Mouse (Mus musculus) hindbrain, postnatal 0 days (tissue): Measurements from ENCODE around the gene Pla2g2c. TPM values are rescaled to one million over a fixed set of nuclear protein-coding genes. Genes with fewer than 3 reads are reported as not detected.

Source experiments
- ATAC-seq: fragments of 200-750 bp; cut with Nextera tagmentation; 2 replicates; pipeline ENCODE4 v1.8.0; 2017; ENCODE audit warnings: mild to moderate bottlenecking, moderate TSS enrichment, moderate library complexity
- DNase-seq: peaks from one replicate; pipeline ENCODE4 v3.0.0-alpha.2; 2015; ENCODE audit warnings: low spot score
- H3K27ac ChIP-seq: fragments of 300-500 bp; sonication (generic); 2 replicates; pipeline ENCODE4 v1.5.1; 2014; ENCODE audit warnings: mild to moderate bottlenecking
- H3K27me3 ChIP-seq: fragments of 300-500 bp; sonication (generic); 2 replicates; pipeline ENCODE4 v1.6.1; 2014; ENCODE audit warnings: low read length, mixed read lengths; ENCODE audit not compliant: insufficient read depth
- H3K36me3 ChIP-seq: fragments of 300-500 bp; sonication (generic); 2 replicates; pipeline ENCODE4 v1.6.1; 2014; ENCODE audit warnings: low read length, mixed read lengths; ENCODE audit not compliant: insufficient read depth
- H3K4me1 ChIP-seq: fragments of 300-500 bp; sonication (generic); 2 replicates; pipeline ENCODE4 v1.6.1; 2014; ENCODE audit warnings: antibody characterized with exemption, low read length, mixed read lengths; ENCODE audit not compliant: insufficient read depth
- H3K4me2 ChIP-seq: fragments of 300-500 bp; sonication (generic); 2 replicates; pipeline ENCODE4 v1.6.1; 2014; ENCODE audit warnings: low read depth, mild to moderate bottlenecking, low read length, moderate library complexity, mixed read lengths
- H3K4me3 ChIP-seq: fragments of 300-500 bp; sonication (generic); 2 replicates; pipeline ENCODE4 v1.5.1; 2014; ENCODE audit warnings: low read length
- H3K9ac ChIP-seq: fragments of 300-500 bp; sonication (generic); replicated peaks from 2 replicates; pipeline ENCODE4 v1.6.1; 2014; ENCODE audit warnings: mild to moderate bottlenecking, low read length, moderate library complexity, mixed read lengths
- H3K9me3 ChIP-seq: fragments of 300-500 bp; sonication (generic); 2 replicates; pipeline ENCODE4 v1.6.1; 2016; ENCODE audit warnings: low read length, mixed read lengths
- CTCF ChIP-seq: IDR thresholded peaks from 2 replicates; pipeline ENCODE4 v1.5.1; 2016; ENCODE audit warnings: antibody characterized with exemption, control low read depth, low read depth
- WGBS: fragments of 180-500 bp; shearing (Covaris S2); extraction: QIAGEN DNeasy Blood & Tissue Kit; methylation state at CpG from one replicate; pipeline ENCODE4 v1.1.7; 2014; 5-methylcytosine and 5-hydroxymethylcytosine counted together
- polyA plus RNA-seq: library from polyadenylated mRNA; unstranded; fragments of >200 nt; fragmentation: Nextera tagmentation; extraction: Ambion mirVana; gene quantifications from 2 replicates; pipeline ENCODE4 v1.2.1, GENCODE M21; 2015
- total RNA-seq: library from RNA; depleted of rRNA; stranded (reverse); fragments of >200 nt; gene quantifications from 2 replicates; pipeline ENCODE4 v1.2.3, GENCODE M21; 2014

Pla2g2c gene
- total and polyA plus RNA-seq, 2 experiments from 2014 or later = 0.26 to 0.93 TPM

DNA sequence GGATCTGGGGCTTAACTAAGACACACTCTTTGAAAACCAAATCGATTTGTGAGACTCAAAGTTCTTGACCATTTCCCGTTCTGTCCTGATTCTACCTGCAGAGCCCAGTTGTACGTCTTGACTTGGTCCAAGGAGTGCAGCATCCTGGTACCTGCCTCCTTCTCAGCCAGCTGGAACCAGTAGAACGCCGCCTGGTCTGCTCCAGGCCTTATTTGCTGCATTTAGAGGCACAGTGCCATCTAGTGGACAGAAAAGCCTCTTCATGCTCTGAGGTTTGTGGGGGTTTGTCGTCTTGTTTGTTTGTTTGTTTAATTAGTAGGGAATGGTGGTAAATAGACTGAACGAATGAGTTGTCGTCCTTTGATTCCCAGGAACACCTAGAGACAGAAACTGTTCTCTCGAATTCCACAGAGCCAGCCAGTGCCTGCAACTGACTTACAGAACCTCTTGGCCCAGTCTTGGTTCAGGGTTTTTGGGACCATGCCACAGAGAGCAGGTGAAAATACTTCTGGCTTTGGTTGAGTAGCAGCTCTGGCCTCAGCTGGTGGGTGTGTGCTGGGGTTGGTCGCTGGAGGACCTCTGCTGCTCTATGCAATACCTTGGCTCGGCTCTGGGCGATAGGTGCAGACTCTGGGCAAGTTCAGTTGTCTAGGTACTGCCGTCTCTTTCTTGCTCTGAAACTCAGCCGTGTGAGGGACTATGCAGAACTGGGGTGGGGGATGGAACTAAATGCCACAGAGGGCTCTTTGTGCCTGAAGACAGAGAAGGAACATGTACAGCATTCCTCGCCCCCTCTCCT is 24.2 kb upstream of the Pla2g2c start:
- ATAC-seq = peak; percentile 78

DNA sequence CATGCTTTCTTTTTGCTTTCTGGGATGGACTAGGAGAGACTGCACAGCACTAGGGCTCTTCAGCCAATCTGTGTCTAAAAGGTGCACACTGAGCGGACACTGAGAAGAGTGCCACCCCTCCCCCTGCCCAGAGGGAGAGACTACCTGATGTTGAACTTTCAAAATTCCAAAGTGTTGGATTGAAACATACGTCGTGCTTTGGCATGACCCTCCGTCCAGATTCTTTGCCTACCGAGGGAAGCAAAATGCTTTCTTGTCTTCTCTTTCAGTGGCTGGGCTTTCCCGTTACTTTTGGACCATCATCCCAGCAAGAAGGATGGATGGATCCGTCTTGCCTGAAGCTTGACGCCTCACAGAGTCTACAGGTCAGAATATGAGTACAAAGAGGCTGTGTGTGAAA is 23.5 kb upstream of the Pla2g2c start:
- no peaks in the 10 kb centered on the region for H3K36me3 ChIP-seq
- H3K27me3 ChIP-seq = no peaks in the 10 kb centered on the region
- DNase-seq (no peak), ATAC-seq (no peak)
- WGBS = 69% methylated on average over 8 of the region's 8 CpGs
- H3K4me1 ChIP-seq = no peaks in the 10 kb centered on the region
- TF ChIP-seq CTCF = no peak
- H3K4me2 ChIP-seq = no peak overlapping the region
- no peak overlapping the region for H3K9ac ChIP-seq
- no peak overlapping the region for H3K4me3 ChIP-seq
- no peak overlapping the region for H3K27ac ChIP-seq
- H3K9me3 ChIP-seq = no peaks in the 10 kb centered on the region

More for the DNA sequence above, 24.2 kb upstream of the Pla2g2c start:
- DNase-seq = peak; percentile 94
- H3K4me2 ChIP-seq = no peak overlapping the region
- no peaks in the 10 kb centered on the region for H3K4me1 ChIP-seq
- H3K9ac ChIP-seq = no peak overlapping the region
- no peaks in the 10 kb centered on the region for H3K36me3 ChIP-seq
- no peaks in the 10 kb centered on the region for H3K27me3 ChIP-seq
- peak overlapping the region; percentile 1; the same call in 1 of the 2 replicates for H3K27ac ChIP-seq
- peak; percentile 96 for TF ChIP-seq CTCF
- 26% methylated on average over 15 of the region's 15 CpGs for WGBS
- no peak overlapping the region for H3K4me3 ChIP-seq
- no peaks in the 10 kb centered on the region for H3K9me3 ChIP-seq

DNA sequence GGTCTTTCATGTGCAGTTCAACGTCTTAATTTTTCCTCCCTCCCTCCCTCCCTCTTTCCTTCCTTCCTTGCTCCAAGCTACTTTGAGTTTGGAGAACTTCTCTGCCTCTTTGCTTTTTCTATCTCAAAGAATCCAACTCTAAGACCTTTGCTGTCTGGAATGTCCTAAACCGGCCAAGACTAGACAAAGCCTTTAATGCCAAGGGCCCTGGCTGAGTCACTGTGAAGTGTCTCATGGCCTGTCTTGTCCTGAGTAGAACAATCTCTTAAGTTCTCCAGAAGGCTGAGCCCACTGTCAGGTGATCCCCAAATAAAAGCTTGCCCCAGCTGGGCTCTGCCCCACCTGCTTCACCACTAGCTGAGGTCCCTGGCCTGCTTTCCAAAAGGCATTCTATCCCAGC is 22.6 kb upstream of the Pla2g2c start:
- Histone ChIP-seq H3K4me2 (no peak overlapping the region), H3K27ac (no peak overlapping the region), H3K4me3 (no peak overlapping the region), H3K9me3 (no peaks in the 10 kb centered on the region), H3K27me3 (no peaks in the 10 kb centered on the region), H3K9ac (no peak overlapping the region), H3K4me1 (no peaks in the 10 kb centered on the region), H3K36me3 (no peaks in the 10 kb centered on the region)
- TF ChIP-seq CTCF = no peak
- DNase-seq (no peak), ATAC-seq (no peak)
- 81% methylated on average over 2 of the region's 2 CpGs for WGBS

DNA sequence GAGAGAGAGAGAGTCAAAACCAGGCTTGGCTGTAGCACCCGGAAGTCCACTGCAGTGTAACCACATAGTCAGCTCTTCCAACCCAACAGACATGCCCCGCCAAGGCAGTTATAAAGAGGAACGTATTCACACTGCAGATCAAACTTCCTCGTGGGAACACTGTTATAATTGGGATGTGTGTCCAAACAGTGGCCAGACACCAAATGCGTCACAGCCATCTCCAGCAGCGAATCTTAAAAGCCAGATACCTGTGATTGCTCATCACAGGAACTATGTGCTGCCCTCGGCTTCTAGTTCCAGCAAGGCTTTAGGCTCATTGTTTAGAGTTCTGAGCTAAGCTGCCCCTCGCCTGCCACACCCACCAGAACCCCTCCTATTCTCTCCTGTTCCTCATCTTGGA is 22.1 kb upstream of the Pla2g2c start:
- Histone ChIP-seq H3K36me3 (no peaks in the 10 kb centered on the region), H3K9me3 (no peaks in the 10 kb centered on the region), H3K27me3 (no peaks in the 10 kb centered on the region), H3K4me2 (no peak overlapping the region), H3K4me3 (no peak overlapping the region), H3K27ac (no peak overlapping the region), H3K9ac (no peak overlapping the region), H3K4me1 (no peaks in the 10 kb centered on the region)
- no peak for TF ChIP-seq CTCF
- DNase-seq (no peak), ATAC-seq (no peak)
- WGBS = 80% methylated on average over 8 of the region's 8 CpGs

DNA sequence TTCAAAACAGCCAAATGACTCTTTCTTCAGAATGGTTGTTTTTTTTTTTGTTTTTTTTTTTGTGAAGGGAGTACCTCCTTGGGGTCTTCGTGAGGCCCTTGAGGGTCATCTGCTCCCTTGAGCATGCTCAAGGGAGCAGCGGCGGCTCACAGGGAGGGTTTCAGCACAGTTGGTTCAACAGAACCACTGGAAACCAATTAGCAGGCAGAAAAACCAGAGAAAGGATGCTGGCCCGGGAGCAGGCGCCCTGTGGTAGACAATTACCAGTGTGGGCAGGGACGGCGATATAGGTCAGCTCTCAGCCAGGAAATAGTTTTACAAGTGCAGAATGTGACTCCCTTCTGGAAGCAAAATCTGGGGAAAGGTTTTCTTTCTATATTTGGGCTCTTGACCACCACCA is 21.0 kb upstream of the Pla2g2c start:
- Histone ChIP-seq H3K36me3 (no peaks in the 10 kb centered on the region), H3K27ac (no peak overlapping the region), H3K27me3 (no peaks in the 10 kb centered on the region), H3K4me3 (no peak overlapping the region), H3K9ac (no peak overlapping the region), H3K4me2 (no peak overlapping the region), H3K9me3 (no peaks in the 10 kb centered on the region), H3K4me1 (no peaks in the 10 kb centered on the region)
- TF ChIP-seq CTCF = no peak
- 45% methylated on average over 7 of the region's 7 CpGs for WGBS
- DNase-seq (no peak), ATAC-seq (no peak)

DNA sequence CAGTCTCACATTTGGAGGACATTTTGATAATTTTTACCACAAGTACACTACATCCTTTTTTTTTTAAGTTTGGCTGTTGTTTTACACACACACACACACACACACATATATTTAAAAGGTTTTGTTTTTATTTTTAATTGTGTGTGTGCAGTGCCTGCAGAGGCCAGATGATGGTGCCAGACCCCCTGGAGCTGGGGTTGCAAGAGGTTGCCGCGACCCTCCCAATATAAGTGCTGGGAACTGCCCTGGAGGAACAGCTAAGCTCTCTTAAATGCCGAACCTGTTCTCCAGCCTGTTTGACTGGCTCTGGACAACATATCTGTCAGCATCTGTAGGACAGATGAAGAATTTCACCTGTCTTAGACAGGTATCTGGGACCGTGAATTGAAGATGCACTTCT is 20.4 kb upstream of the Pla2g2c start:
- TF ChIP-seq CTCF = peak; percentile 14; the same call in 1 of the 2 replicates
- Histone ChIP-seq H3K9me3 (no peaks in the 10 kb centered on the region), H3K4me2 (no peak overlapping the region), H3K4me3 (no peak overlapping the region), H3K27ac (no peak overlapping the region), H3K36me3 (no peaks in the 10 kb centered on the region), H3K9ac (no peak overlapping the region), H3K27me3 (no peaks in the 10 kb centered on the region), H3K4me1 (no peaks in the 10 kb centered on the region)
- ATAC-seq (no peak), DNase-seq (no peak)
- 86% methylated on average over 4 of the region's 4 CpGs for WGBS

DNA sequence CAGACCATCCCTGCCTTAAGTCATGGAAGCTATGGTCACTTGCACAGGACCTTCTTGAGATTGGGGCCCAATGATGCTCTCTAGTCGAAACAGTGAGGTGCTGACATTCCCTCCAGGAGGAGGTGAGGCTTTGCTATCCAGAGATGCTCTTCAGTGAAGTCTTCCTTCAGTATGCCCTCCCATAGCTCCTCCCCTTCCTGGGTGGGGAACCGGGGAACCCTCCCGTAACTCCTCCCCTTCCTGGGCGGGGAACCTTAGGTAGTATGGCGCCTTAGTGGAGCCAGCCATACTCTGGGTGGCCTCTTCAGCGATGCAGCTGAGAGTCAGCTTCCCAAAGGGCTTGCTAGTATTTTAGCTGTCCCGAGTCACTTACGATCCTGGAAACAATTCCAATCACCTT is 18.0 kb upstream of the Pla2g2c start:
- Histone ChIP-seq H3K27ac (no peak overlapping the region), H3K36me3 (no peaks in the 10 kb centered on the region), H3K9ac (no peak overlapping the region), H3K4me3 (no peak overlapping the region), H3K4me2 (no peak overlapping the region), H3K9me3 (no peaks in the 10 kb centered on the region), H3K27me3 (no peaks in the 10 kb centered on the region), H3K4me1 (peaks cover 13% of the 10 kb centered on the region)
- no peak for ATAC-seq
- WGBS = 91% methylated on average over 8 of the region's 8 CpGs
- no peak for TF ChIP-seq CTCF
- DNase-seq = no peak
